In the genomic region with DNA sequence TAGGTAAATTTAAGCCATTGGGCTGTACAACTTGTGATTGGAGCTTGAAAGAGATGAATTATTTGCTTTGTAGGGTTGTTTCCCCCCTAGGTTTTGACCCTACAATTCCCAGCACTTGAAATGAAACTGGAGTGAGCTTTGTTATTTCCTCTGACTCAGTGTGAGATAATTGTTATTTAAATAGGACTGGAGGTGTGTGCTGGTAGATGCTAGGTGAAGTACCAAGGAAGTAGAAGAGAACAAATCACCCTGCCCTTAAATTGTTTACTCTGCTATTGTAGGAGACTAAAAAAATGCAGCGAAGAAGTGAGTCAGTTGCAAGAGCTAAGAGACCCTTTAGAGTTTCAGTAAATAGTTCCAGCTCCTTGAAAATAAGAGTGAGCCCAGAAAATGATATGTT, we compare ENCODE assay signal across 19 mouse cellular contexts.
DNase-seq lines count a peak whose midpoint lies in the region; TF ChIP-seq lines count a peak whose summit lies in the region.
"Had no signal": no experiment of that assay in that cellular context is flagged by ENCODE, and none has a peak within 500 bp of the region (broad histone marks: within the 10 kb centered on the region; RNA-seq: fewer than 3 reads in every experiment).

No protein-coding gene starts in this region.

- in situ Hi-C loops in ES-E14 (cut with MboI; ENCODE audit: low sequenced_read_pairs in 2 of 2, unreplicated experiment in 2 of 2), result no loop called here

- H3K9ac ChIP-seq in ES-E14 (ENCODE audit: insufficient read depth, low read depth, low read length, poor library complexity, severe bottlenecking), result no peak overlapping the region
- H3K9ac ChIP-seq: embryonic facial prominence, embryonic 12.5 days; forebrain, embryonic 13.5 days; forebrain, embryonic 15.5 days; forebrain, postnatal 0 days had no signal

- peak; percentile 62 for DNase-seq in ES-CJ7 (ENCODE audit: low read depth, low spot score)
- DNase-seq in ES-E14 (ENCODE audit: low read depth, low spot score), result peak; percentile 12
- DNase-seq in ZHBTc4 (ENCODE audit: low read depth, low spot score), result peak; percentile 35
- no peak for DNase-seq in urinary bladder, adult 18-20 months (ENCODE audit: low spot score in 2 of 2)
- no peak for DNase-seq in thymus, postnatal 4 days
- DNase-seq in cerebellum, adult 8-10 months, result no peak
- DNase-seq: adrenal gland, adult 2 months; adrenal gland, postnatal 10 days; adrenal gland, postnatal 25 days; cerebellum, adult 11 months; cerebellum, adult 18-20 months; cerebellum, adult 9-10 months; cerebellum, postnatal 10 days; cerebellum, postnatal 25 days; forebrain, postnatal 0 days had no signal

- H3K4me1 ChIP-seq in ES-E14 (ENCODE audit: control insufficient read depth in 2 of 2, insufficient read depth in 2 of 2, low read length in 2 of 2, poor library complexity in 1 of 2), result no peaks in the 10 kb centered on the region; a peak in 1 of 4 replicates
- H3K4me1 ChIP-seq: embryonic facial prominence, embryonic 10.5 days; embryonic facial prominence, embryonic 12.5 days; forebrain, embryonic 13.5 days; forebrain, embryonic 15.5 days had no signal

- no peak overlapping the region for H3K27ac ChIP-seq in ES-E14 (ENCODE audit: insufficient read depth, low read depth, low read length, poor library complexity, severe bottlenecking)
- H3K27ac ChIP-seq: embryonic facial prominence, embryonic 10.5 days; embryonic facial prominence, embryonic 12.5 days; forebrain, embryonic 13.5 days; forebrain, embryonic 15.5 days had no signal

- H3K36me3 ChIP-seq in ES-E14 (ENCODE audit: control insufficient read depth, insufficient read depth, low read length, poor library complexity, severe bottlenecking), result no peaks in the 10 kb centered on the region
- H3K36me3 ChIP-seq: embryonic facial prominence, embryonic 10.5 days; embryonic facial prominence, embryonic 12.5 days; forebrain, embryonic 15.5 days had no signal

- H3K9me3 ChIP-seq in ES-E14 (ENCODE audit: control insufficient read depth, insufficient read depth, low read depth, low read length), result no peaks in the 10 kb centered on the region
- H3K9me3 ChIP-seq: embryonic facial prominence, embryonic 10.5 days; embryonic facial prominence, embryonic 12.5 days; forebrain, embryonic 13.5 days; forebrain, embryonic 15.5 days had no signal

- no peak overlapping the region for H3K4me3 ChIP-seq in ES-E14 (ENCODE audit: insufficient read depth in 1 of 2, low read depth in 1 of 2, low read length in 2 of 2, poor library complexity in 1 of 2, severe bottlenecking in 1 of 2)
- H3K4me3 ChIP-seq: embryonic facial prominence, embryonic 10.5 days; embryonic facial prominence, embryonic 12.5 days; forebrain, embryonic 13.5 days; forebrain, embryonic 15.5 days had no signal

TF ChIP-seq in ES-E14, 5 proteins besides CTCF, POLR2A, EP300 and RAD21:
- TF ChIP-seq MAFK (IDR thresholded peaks at IDR 0.05; ENCODE audit: insufficient read depth, low read depth, low read length) (no peak), CHD2 (IDR thresholded peaks at IDR 0.05; ENCODE audit: low read depth, low read length) (no peak), ZC3H11A (IDR thresholded peaks at IDR 0.05; ENCODE audit: borderline replicate concordance, low read depth, low read length) (no peak), HCFC1 (IDR thresholded peaks at IDR 0.05; ENCODE audit: borderline replicate concordance, insufficient read depth, low read length) (no peak), ZNF384 (IDR thresholded peaks at IDR 0.05; ENCODE audit: low read depth, low read length) (no peak)

Comparison
In these comparisons a context has a peak if more than half of its experiments do, and no peak if none do; other contexts are left out.
1. DNase-seq: peak in ES-CJ7 (single experiment), ES-E14 (single experiment) and ZHBTc4 (single experiment); none in urinary bladder, adult 18-20 months (0 of 2), thymus, postnatal 4 days (single experiment) and cerebellum, adult 8-10 months (single experiment).